Mouse (Mus musculus): Measurements from ENCODE around the gene Nlrc5. TPM values are rescaled to one million over a fixed set of nuclear protein-coding genes. Genes with fewer than 3 reads are reported as not detected.
"Not testable (repeated sequence)": the region's sequence is repeated elsewhere in the genome, so short reads cannot be mapped to it uniquely, and the experiment has no call there.

Nlrc5 gene
- polyA plus RNA-seq, 1 experiment from 2014 or later = 0.31 TPM

DNA sequence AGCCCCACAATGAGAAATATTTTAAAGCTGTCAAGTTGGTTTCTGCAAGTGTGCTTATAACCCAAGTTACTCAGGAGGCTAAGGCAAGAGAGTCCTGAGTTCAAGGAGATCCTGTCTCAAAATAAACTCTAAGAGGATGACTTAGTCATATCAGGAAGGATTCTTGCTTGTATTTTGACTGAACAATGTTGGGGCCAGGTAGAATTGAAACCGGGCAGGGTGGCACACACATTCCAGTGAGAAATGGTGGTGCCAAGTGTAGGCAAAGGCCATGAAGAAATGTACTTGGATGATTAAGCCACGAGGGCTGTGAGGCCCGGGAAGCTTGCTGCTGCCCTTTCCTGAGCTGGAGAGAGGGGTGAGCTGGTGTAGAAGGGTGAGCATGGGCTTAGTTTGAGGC is 13.0 kb downstream of the Nlrc5 start:
- Histone ChIP-seq H3K27ac (ENCODE audit: low read depth, low read length) (no peak overlapping the region), H3K27me3 (replicated peaks; ENCODE audit: control insufficient read depth, insufficient read depth, low read length) (no peaks in the 10 kb centered on the region), H3K36me3 (ENCODE audit: control insufficient read depth, insufficient read depth, low read length) (no peaks in the 10 kb centered on the region), H3K4me2 (ENCODE audit: low read length) (no peak overlapping the region), H3K9ac (ENCODE audit: low read depth, low read length) (no peak overlapping the region), H3K4me3 (ENCODE audit: low read length) (no peak overlapping the region), H3K9me3 (ENCODE audit: control insufficient read depth, low read length) (no peaks in the 10 kb centered on the region), H3K4me1 (ENCODE audit: control insufficient read depth, insufficient read depth, low read depth, low read length) (no peaks in the 10 kb centered on the region)
- WGBS = 86% methylated on average over 3 of the region's 3 CpGs
- no peak for ATAC-seq

DNA sequence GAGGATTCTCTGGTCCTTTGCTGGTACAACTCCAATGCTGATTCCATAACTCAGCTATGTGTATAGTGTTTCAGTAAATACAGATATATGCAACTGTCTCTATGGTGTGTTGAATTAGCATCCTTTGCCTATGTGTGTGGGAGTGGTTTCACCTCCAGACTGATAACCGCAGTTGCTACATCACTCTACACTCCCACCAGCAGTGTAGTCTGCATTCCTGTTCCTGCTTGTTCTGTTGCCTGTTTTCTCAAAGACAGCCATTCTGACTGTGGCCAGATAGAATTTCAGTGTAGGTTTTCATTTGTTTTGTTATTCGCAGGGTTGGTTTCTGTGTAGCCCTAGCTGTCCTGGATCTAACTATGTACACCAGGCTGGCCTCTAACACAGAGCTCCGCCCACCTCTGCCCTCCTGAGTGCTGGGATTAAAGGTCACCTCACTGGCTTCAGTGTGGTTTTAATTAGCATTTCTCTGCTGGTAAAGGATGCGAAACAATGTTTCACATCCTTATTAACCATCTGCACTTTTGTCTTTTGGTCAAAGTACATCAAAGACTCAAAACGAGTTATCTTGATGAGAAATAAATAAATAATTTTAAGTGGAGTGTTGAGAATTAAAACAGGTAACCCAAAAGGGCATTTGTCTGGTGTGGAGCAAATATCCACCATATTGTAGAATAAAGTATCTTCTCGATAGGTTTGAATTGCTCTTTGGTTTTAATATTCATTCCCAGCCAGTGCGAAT is 13.6 kb downstream of the Nlrc5 start:
- no peak for ATAC-seq
- no peaks in the 10 kb centered on the region for H3K4me1 ChIP-seq (ENCODE audit: control insufficient read depth, insufficient read depth, low read depth, low read length)
- no peak overlapping the region for H3K27ac ChIP-seq (ENCODE audit: low read depth, low read length)

DNA sequence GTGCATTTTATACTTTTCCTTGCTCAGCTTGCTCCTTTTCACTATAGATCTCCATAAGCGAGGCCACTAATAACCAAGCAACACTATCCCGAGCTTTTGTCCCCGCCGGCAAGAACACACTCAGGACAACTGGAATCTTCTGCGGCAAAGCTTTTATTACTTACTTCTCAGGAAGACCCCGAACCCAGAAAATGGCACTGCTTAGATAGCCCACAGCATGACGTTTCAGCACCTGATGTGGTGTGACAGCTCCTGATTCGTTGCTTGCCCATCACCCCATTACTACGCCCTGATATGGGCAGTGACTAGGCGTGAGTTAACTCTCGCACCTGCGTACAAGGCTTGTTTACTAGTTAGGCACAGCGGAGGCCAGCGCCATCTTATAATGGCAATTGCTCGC is 18.8 kb downstream of the Nlrc5 start:
- not testable (repeated sequence) for H3K9me3 ChIP-seq (ENCODE audit: control insufficient read depth, low read length); H3K4me1 ChIP-seq (ENCODE audit: control insufficient read depth, insufficient read depth, low read depth, low read length); H3K4me2 ChIP-seq (ENCODE audit: low read length); H3K4me3 ChIP-seq (ENCODE audit: low read length); ATAC-seq; H3K27ac ChIP-seq (ENCODE audit: low read depth, low read length); H3K9ac ChIP-seq (ENCODE audit: low read depth, low read length); H3K36me3 ChIP-seq (ENCODE audit: control insufficient read depth, insufficient read depth, low read length); H3K27me3 ChIP-seq (replicated peaks; ENCODE audit: control insufficient read depth, insufficient read depth, low read length)
- 93% methylated on average over 15 of the region's 15 CpGs for WGBS

More for the DNA sequence above, 13.6 kb downstream of the Nlrc5 start:
- H3K36me3 ChIP-seq (ENCODE audit: control insufficient read depth, insufficient read depth, low read length) = no peaks in the 10 kb centered on the region
- no peak overlapping the region for H3K4me3 ChIP-seq (ENCODE audit: low read length)
- H3K9ac ChIP-seq (ENCODE audit: low read depth, low read length) = no peak overlapping the region
- WGBS = 77% methylated on average over 7 of the region's 7 CpGs
- H3K9me3 ChIP-seq (ENCODE audit: control insufficient read depth, low read length) = no peaks in the 10 kb centered on the region
- H3K4me2 ChIP-seq (ENCODE audit: low read length) = no peak overlapping the region
- H3K27me3 ChIP-seq (replicated peaks; ENCODE audit: control insufficient read depth, insufficient read depth, low read length) = no peaks in the 10 kb centered on the region

DNA sequence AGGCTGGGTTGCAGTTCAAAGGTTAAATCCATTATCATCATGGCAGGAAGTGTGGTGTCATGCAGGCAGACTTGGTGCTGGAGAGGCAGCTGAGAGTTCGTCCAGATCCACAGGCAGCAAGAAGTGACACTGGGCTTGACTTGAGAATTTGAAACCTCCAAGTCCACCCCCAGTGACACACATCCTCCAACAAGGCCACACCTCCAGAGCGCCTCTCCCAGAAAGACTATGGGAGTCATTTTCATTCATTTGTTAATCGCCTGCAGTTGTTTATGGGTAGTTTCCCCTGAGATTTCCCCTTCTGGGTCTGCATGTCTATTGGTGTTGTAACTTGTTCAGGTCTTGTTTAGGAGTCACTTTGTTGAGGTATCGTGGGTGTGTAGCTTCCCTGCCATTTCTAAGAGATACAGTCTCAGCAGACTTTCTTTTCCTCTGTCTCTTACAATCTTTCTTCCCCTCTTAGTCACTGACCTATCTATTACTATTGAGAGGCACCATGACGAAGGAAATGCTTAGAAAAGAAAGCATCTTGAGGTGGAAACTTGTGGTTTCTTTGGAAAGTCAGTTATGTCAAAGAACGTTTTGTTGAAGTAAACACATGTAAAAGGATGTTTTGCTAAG is 19.8 kb downstream of the Nlrc5 start:
- H3K36me3 ChIP-seq (ENCODE audit: control insufficient read depth, insufficient read depth, low read length) = no peaks in the 10 kb centered on the region
- no peak overlapping the region for H3K4me2 ChIP-seq (ENCODE audit: low read length)
- no peaks in the 10 kb centered on the region for H3K27me3 ChIP-seq (replicated peaks; ENCODE audit: control insufficient read depth, insufficient read depth, low read length)
- no peaks in the 10 kb centered on the region; the same call in 1 of the 2 replicates for H3K9me3 ChIP-seq (ENCODE audit: control insufficient read depth, low read length)
- no peak overlapping the region for H3K9ac ChIP-seq (ENCODE audit: low read depth, low read length)
- 85% methylated on average over 6 of the region's 6 CpGs for WGBS
- no peaks in the 10 kb centered on the region for H3K4me1 ChIP-seq (ENCODE audit: control insufficient read depth, insufficient read depth, low read depth, low read length)
- H3K27ac ChIP-seq (ENCODE audit: low read depth, low read length) = no peak overlapping the region
- ATAC-seq = no peak
- H3K4me3 ChIP-seq (ENCODE audit: low read length) = no peak overlapping the region

DNA sequence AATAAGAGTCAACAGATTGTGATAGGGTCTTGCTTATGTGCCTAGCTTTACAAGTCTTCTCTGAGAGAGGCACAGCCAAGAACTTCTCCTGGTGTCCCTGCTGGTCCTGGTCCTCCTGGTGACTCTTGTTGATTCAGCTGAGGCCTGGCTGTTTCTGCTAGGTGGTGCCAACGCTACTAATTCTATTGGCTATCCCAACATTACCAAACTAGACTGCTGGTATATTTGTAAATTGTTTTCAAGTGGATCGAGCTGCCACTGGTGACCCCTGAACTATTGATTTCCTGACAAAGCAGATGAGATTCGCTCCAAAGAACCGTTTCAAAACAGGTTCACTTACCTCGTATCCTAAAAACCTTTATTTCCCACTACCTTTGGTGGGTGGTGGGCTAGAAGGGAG is 20.7 kb downstream of the Nlrc5 start:
- Histone ChIP-seq H3K27ac (ENCODE audit: low read depth, low read length) (no peak overlapping the region), H3K4me3 (ENCODE audit: low read length) (no peak overlapping the region), H3K9ac (ENCODE audit: low read depth, low read length) (no peak overlapping the region), H3K36me3 (ENCODE audit: control insufficient read depth, insufficient read depth, low read length) (no peaks in the 10 kb centered on the region), H3K9me3 (ENCODE audit: control insufficient read depth, low read length) (no peaks in the 10 kb centered on the region; the same call in 1 of the 2 replicates), H3K27me3 (replicated peaks; ENCODE audit: control insufficient read depth, insufficient read depth, low read length) (no peaks in the 10 kb centered on the region), H3K4me2 (ENCODE audit: low read length) (no peak overlapping the region), H3K4me1 (ENCODE audit: control insufficient read depth, insufficient read depth, low read depth, low read length) (no peaks in the 10 kb centered on the region)
- 83% methylated on average over 5 of the region's 5 CpGs for WGBS
- ATAC-seq = no peak

DNA sequence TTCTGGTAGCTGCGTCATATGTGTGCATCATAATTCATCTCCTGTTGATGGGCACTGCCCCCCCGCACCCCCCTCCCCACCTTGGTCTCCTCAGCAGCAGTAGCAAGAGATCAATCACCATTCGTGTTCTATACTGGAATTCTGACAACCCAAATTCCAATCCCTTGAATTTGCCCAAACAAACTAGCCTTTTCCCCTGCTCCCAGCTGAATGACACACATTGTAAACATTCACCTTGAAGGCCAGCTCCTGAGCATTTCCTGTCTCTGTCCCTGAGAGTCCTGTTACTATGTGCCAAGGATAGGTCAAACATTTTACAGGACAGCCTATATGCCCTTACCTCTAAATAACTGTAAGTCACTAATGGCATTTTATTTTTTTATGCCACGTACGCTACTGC is 21.9 kb downstream of the Nlrc5 start:
- Histone ChIP-seq H3K4me1 (ENCODE audit: control insufficient read depth, insufficient read depth, low read depth, low read length) (no peaks in the 10 kb centered on the region), H3K27me3 (replicated peaks; ENCODE audit: control insufficient read depth, insufficient read depth, low read length) (no peaks in the 10 kb centered on the region), H3K4me3 (ENCODE audit: low read length) (no peak overlapping the region), H3K9ac (ENCODE audit: low read depth, low read length) (no peak overlapping the region), H3K36me3 (ENCODE audit: control insufficient read depth, insufficient read depth, low read length) (no peaks in the 10 kb centered on the region), H3K4me2 (ENCODE audit: low read length) (no peak overlapping the region), H3K27ac (ENCODE audit: low read depth, low read length) (no peak overlapping the region), H3K9me3 (ENCODE audit: control insufficient read depth, low read length) (no peaks in the 10 kb centered on the region; the same call in 1 of the 2 replicates)
- no peak for ATAC-seq
- WGBS = 77% methylated on average over 5 of the region's 5 CpGs

DNA sequence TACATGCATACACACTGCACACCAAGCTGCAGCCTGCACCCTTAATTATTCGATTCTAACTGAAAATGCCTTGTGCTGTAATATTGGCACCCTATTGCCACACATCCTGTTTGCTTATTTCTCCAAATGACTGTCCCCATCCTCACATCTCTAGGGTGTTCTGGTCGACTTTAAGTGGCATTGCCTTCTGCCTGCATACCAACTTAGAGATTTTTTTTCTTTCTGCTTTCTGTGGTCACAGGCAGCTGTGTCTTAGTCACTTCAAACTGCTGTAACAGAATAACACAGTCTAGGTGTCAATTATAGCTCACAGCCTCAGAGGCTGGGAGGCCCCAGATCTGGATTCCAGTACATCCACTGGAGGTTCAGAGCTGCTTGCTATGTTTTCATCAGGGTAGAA is 24.4 kb downstream of the Nlrc5 start:
- Histone ChIP-seq H3K9me3 (ENCODE audit: control insufficient read depth, low read length) (no peaks in the 10 kb centered on the region; the same call in 1 of the 2 replicates), H3K4me3 (ENCODE audit: low read length) (no peak overlapping the region), H3K27me3 (replicated peaks; ENCODE audit: control insufficient read depth, insufficient read depth, low read length) (no peaks in the 10 kb centered on the region), H3K36me3 (ENCODE audit: control insufficient read depth, insufficient read depth, low read length) (no peaks in the 10 kb centered on the region), H3K9ac (ENCODE audit: low read depth, low read length) (no peak overlapping the region), H3K27ac (ENCODE audit: low read depth, low read length) (no peak overlapping the region), H3K4me2 (ENCODE audit: low read length) (no peak overlapping the region), H3K4me1 (ENCODE audit: control insufficient read depth, insufficient read depth, low read depth, low read length) (no peaks in the 10 kb centered on the region)
- ATAC-seq = no peak
- WGBS = 69% methylated on average over 2 of the region's 2 CpGs

DNA sequence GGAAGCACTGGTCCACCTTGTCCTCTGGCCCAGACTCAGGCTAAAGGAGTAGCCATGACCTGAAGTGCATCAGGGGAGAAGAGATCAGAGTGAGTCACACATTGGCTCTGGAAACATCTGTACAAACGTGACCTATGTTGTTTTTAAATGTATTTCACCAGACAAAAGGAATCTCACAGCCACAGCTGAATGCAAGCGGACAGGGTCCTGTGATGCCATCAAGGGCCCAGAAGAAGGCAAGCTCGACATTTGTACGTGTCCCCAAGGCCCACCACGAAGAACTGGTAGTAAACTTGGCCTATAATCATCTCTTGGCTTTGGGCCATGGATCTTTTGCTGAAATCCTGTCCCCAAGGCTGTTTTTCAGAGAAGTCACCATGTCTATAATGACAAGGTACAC is 35.5 kb downstream of the Nlrc5 start:
- Histone ChIP-seq H3K36me3 (ENCODE audit: control insufficient read depth, insufficient read depth, low read length) (no peaks in the 10 kb centered on the region), H3K27me3 (replicated peaks; ENCODE audit: control insufficient read depth, insufficient read depth, low read length) (no peaks in the 10 kb centered on the region), H3K9me3 (ENCODE audit: control insufficient read depth, low read length) (no peaks in the 10 kb centered on the region), H3K9ac (ENCODE audit: low read depth, low read length) (no peak overlapping the region), H3K4me2 (ENCODE audit: low read length) (no peak overlapping the region), H3K4me3 (ENCODE audit: low read length) (no peak overlapping the region), H3K27ac (ENCODE audit: low read depth, low read length) (no peak overlapping the region), H3K4me1 (ENCODE audit: control insufficient read depth, insufficient read depth, low read depth, low read length) (no peaks in the 10 kb centered on the region)
- WGBS = 76% methylated on average over 5 of the region's 5 CpGs
- ATAC-seq = no peak

DNA sequence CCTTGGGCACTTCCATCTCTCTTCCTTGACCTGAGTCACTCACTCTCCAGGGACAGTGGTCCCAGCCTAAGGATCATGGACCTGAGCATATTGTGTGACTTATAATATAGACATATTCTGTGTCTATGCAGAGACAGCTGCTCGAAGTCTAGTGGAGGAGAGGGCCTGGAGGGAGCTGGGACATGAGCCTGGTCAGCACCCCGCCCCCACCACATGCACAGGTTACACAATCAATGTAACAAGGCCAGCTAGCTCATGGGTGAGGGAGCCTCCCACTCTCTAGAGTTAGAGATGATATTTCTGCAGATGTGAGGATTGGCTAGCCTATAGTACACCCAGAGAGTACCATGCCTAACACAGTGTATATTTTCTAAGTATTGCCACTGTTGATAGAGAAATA is 36.6 kb downstream of the Nlrc5 start:
- Histone ChIP-seq H3K4me3 (ENCODE audit: low read length) (no peak overlapping the region), H3K27ac (ENCODE audit: low read depth, low read length) (no peak overlapping the region), H3K9me3 (ENCODE audit: control insufficient read depth, low read length) (no peaks in the 10 kb centered on the region), H3K27me3 (replicated peaks; ENCODE audit: control insufficient read depth, insufficient read depth, low read length) (no peaks in the 10 kb centered on the region), H3K36me3 (ENCODE audit: control insufficient read depth, insufficient read depth, low read length) (no peaks in the 10 kb centered on the region), H3K4me2 (ENCODE audit: low read length) (no peak overlapping the region), H3K9ac (ENCODE audit: low read depth, low read length) (no peak overlapping the region), H3K4me1 (ENCODE audit: control insufficient read depth, insufficient read depth, low read depth, low read length) (no peaks in the 10 kb centered on the region)
- 82% methylated on average over 2 of the region's 2 CpGs for WGBS
- ATAC-seq = no peak

Data from hindbrain, embryonic 16.5 days (tissue).